Mouse (Mus musculus) ES-Bruce4 (cell line): ENCODE measurements around the gene Tfap2a. TPM values are rescaled to one million over a fixed set of nuclear protein-coding genes. Genes with fewer than 3 reads are reported as not detected.
A peak's percentile ranks its signal among the peaks of the same experiment; 100 is the strongest.

ENCODE experiments used
- H3K27ac ChIP-seq: 2 replicates; pipeline ENCODE4 v1.5.1; 2012; ENCODE audit warnings: low read length, inconsistent platforms; ENCODE audit not compliant: insufficient read depth
- H3K27me3 ChIP-seq: 2 replicates; pipeline ENCODE4 v1.6.1; 2012; ENCODE audit warnings: mild to moderate bottlenecking, low read length, inconsistent platforms; ENCODE audit not compliant: control insufficient read depth, poor library complexity, insufficient read depth, severe bottlenecking
- H3K36me3 ChIP-seq: 2 replicates; pipeline ENCODE4 v1.6.1; 2012; ENCODE audit warnings: inconsistent platforms, mild to moderate bottlenecking, low read length, moderate library complexity; ENCODE audit not compliant: control insufficient read depth, poor library complexity, insufficient read depth, severe bottlenecking
- H3K4me1 ChIP-seq: one replicate; pipeline ENCODE4 v1.8.1; 2011; ENCODE audit warnings: low read length; ENCODE audit not compliant: control insufficient read depth, insufficient read depth
- H3K4me3 ChIP-seq: 2 replicates; pipeline ENCODE4 v1.5.1; 2011; ENCODE audit warnings: low read depth, mild to moderate bottlenecking, low read length
- H3K9ac ChIP-seq: 2 replicates; pipeline ENCODE4 v1.6.1; 2012; ENCODE audit warnings: low read depth, mild to moderate bottlenecking, inconsistent platforms; ENCODE audit not compliant: poor library complexity, severe bottlenecking
- H3K9me3 ChIP-seq: replicated peaks from 2 replicates; pipeline ENCODE4 v1.6.1; 2012; ENCODE audit warnings: mild to moderate bottlenecking, low read length, inconsistent platforms; ENCODE audit not compliant: control insufficient read depth, poor library complexity, insufficient read depth, severe bottlenecking
- CTCF ChIP-seq: IDR thresholded peaks from one replicate; pipeline ENCODE4 v1.8.1; 2011; ENCODE audit warnings: low read depth, low read length
- EP300 ChIP-seq: IDR thresholded peaks from 2 replicates; pipeline ENCODE4 v1.6.1; 2011; ENCODE audit warnings: low read depth, low read length; ENCODE audit not compliant: insufficient read depth
- POLR2A ChIP-seq: IDR thresholded peaks from one replicate; pipeline ENCODE4 v1.8.1; 2011; ENCODE audit warnings: low read length; ENCODE audit not compliant: insufficient read depth
- polyA plus RNA-seq: library from polyadenylated mRNA; stranded (reverse); fragments of >200 nt; gene quantifications from 2 replicates; pipeline ENCODE4 v1.2.4, GENCODE M21; 2011; ENCODE audit warnings: low read depth; ENCODE audit not compliant: missing spikeins, insufficient read depth, insufficient read length

The Tfap2a gene
- polyA plus RNA-seq, 1 experiment, result 1.5 TPM

DNA sequence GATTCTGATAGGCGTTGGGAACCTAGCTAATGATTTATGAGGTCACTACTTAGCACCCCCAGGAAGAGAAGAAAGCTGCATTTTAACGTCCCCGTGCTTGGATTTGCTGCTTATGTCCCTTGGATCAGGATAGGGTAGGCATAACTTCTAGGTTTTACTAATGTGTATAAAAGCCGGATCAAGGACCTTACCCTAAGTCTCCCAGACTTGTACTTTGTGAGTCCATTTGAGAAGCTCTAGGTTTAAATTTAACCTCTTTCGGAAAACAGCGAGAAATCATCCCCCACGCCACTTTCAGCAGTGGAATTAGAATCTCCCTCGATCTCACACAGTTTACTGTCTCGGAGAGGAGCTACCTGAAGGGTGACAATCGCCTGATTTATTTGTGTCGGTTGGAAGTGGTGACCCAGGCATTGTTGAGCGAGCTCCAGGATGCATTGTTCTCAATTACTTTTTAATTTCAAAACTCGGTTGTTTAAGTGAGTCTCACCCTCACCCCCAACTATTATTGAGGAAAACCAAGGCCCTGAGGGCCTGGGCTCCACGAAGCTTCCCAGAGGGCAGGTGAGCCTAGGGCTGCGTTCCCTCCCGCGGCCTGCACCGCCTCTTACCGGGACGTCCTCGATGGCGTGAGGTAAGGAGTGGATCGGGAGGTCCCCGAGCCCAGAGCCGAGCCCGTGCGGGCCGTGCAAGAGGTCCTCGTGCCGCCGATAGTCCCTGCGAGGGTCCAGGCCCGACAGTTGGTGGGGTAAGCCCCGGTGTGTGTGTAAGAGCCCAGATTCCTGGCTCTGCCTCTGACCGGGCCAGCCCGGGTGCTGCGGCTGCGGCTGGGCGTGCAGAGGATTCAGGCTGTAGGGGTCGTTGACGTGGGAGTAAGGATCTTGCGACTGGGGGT, 10.2 kb downstream of the Tfap2a start:
- H3K9me3 ChIP-seq, result no peaks in the 10 kb centered on the region
- peaks cover 46% of the 10 kb centered on the region for H3K27me3 ChIP-seq
- H3K4me3 ChIP-seq, result peak overlapping the region; percentile 6
- no peaks in the 10 kb centered on the region for H3K4me1 ChIP-seq
- TF ChIP-seq EP300 (no peak), POLR2A (no peak), CTCF (no peak)
- no peaks in the 10 kb centered on the region for H3K36me3 ChIP-seq
- H3K9ac ChIP-seq, result no peak overlapping the region
- H3K27ac ChIP-seq, result no peak overlapping the region

DNA sequence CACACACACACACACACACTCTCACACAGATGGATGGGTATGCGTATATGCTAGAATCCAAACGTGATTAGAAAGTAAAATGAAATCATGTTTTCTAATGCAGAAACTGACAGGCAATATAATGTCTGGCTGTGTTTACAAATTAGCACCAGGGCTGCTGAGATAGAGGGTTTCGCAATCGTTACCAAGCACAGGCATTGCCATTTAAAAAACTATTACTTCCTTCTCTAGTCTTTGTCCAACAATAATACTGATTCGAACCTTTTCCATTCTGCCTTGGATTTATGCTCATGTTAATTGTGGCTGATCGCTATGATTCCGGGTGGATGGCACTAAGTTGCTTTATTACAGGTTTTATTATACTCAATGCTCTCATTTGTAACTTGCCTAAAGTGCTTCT, 12.3 kb downstream of the Tfap2a start:
- Histone ChIP-seq H3K27ac (no peak overlapping the region), H3K4me3 (no peak overlapping the region), H3K4me1 (no peaks in the 10 kb centered on the region), H3K9ac (no peak overlapping the region), H3K36me3 (no peaks in the 10 kb centered on the region), H3K27me3 (peaks cover 30% of the 10 kb centered on the region), H3K9me3 (no peaks in the 10 kb centered on the region)
- TF ChIP-seq EP300 (no peak), CTCF (no peak), POLR2A (no peak)

DNA sequence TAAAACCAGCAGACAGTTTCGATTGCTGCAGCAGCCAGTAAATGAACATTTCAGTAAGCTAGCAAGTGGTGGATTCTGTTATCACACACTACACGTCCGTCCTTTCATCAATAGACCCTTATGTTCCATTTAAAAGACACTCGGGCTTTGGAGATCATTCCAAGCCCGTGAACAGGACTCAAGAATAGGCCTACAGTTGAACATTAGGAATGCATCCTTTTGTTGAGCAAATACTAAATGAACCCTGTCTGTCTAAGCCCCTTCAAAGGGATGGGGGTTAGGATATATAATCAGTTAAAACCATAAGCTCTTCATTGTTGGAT, 14.6 kb downstream of the Tfap2a start:
- Histone ChIP-seq H3K27me3 (peaks cover 14% of the 10 kb centered on the region), H3K27ac (no peak overlapping the region), H3K36me3 (no peaks in the 10 kb centered on the region), H3K4me3 (peak overlapping the region; percentile 79), H3K9me3 (no peaks in the 10 kb centered on the region), H3K4me1 (peaks cover 2% of the 10 kb centered on the region), H3K9ac (peak overlapping the region; percentile 34)
- TF ChIP-seq CTCF, result no peak
- TF ChIP-seq POLR2A, result no peak
- TF ChIP-seq EP300, result no peak

DNA sequence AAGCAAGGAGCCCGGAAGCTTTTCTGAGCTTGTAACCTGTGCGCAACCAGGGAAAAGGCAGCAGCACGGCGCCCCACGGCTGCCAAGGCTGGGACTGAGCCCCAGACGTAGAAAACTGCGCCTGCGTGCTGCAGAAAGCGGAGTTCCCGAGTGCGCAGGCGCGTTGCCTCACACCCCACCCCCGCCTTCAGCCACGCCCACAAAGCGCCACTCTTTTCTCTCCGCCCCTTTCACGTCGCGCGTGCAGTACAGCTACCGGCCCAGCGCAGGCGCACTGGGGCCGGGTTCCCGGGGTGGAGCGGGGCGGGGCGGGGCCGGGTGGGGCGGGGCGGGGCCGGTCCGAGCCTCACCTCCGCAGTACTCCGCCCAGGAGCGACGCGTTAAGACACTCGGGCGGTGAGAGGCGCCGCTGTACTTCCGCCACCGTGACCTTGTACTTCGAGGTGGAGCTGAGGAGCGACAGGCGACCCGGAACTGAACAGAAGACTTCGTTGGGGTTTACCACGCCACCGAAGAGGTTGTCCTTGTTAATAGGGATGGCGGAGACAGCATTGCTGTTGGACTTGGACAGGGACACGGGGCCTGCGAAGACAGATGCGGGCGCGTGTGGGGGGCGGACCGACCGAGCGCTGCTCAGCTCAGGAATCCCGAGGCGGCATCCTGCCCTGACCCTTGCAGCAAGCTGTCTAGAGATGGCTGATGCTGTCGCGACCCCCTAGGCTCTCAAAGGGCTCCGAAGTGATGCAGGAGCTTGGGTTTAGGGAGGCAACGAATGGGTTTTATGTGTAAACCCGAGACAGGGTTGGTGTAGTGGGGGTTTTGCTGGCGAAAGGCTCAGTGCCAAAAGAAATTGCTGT, 15.2 kb downstream of the Tfap2a start:
- peaks cover 10% of the 10 kb centered on the region for H3K27me3 ChIP-seq
- H3K4me1 ChIP-seq, result peaks cover 2% of the 10 kb centered on the region
- peak overlapping the region; percentile 34 for H3K9ac ChIP-seq
- no peaks in the 10 kb centered on the region for H3K36me3 ChIP-seq
- TF ChIP-seq CTCF (peak; percentile 30), POLR2A (peak; percentile 61), EP300 (0 out of 2 replicates have a peak, but pooled peaks have one; percentile 2)
- no peak overlapping the region for H3K27ac ChIP-seq
- no peaks in the 10 kb centered on the region for H3K9me3 ChIP-seq
- H3K4me3 ChIP-seq, result peak overlapping the region; percentile 79

DNA sequence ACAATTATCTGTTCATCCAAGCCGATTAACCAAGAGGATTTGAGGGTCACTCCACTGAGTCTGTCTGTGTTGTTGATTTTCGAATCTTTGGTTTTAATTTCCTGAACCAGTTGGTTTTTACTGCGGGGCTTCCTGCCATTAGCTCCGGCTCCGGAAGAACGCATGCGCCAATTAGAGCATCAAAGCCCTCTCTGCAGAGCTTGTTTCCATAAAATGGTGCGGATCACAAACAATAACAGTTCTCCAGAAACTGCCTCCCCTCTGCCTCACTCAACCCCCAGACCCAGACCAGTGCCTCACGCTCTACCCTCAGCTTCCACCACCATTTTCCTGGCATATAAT, 18.5 kb downstream of the Tfap2a start:
- Histone ChIP-seq H3K4me1 (peaks cover 2% of the 10 kb centered on the region), H3K4me3 (no peak overlapping the region), H3K27me3 (peaks cover 5% of the 10 kb centered on the region), H3K36me3 (no peaks in the 10 kb centered on the region), H3K9ac (no peak overlapping the region; the same call in 1 of the 2 replicates), H3K9me3 (no peaks in the 10 kb centered on the region), H3K27ac (no peak overlapping the region)
- no peak for TF ChIP-seq POLR2A
